Mouse (Mus musculus) layer of hippocampus, postnatal 36 days (tissue): ENCODE results near the gene Hus1. TPM values are rescaled to one million over a fixed set of nuclear protein-coding genes. Genes with fewer than 3 reads are reported as not detected.

Source experiments
- DNase-seq, 2 experiments: peaks; one replicate each; pipeline ENCODE4 v3.0.0; 2022
- total RNA-seq, 2 experiments: library from RNA; stranded (reverse); gene quantifications; 2 replicates each; pipeline ENCODE4 v1.2.3; 2021

Hus1 gene
- 10 to 100 TPM; 13.2 to 16.2 TPM for total RNA-seq

- DNase-seq, result peak; percentile 79 to 84
Measured at GRCm38 (mm10) chr11:9010853-9011339, at the start of gene Hus1. Gene Hus1, minus strand, starts transcription at chr11:9011191.

- no peak for DNase-seq
Measured at GRCm38 (mm10) chr11:9060484-9060883, 49.5 kb upstream of the Hus1 start.

GRCm38 (mm10) chr11:9060029-9060428, 49.0 kb upstream of the Hus1 start:
- no peak for DNase-seq

DNA sequence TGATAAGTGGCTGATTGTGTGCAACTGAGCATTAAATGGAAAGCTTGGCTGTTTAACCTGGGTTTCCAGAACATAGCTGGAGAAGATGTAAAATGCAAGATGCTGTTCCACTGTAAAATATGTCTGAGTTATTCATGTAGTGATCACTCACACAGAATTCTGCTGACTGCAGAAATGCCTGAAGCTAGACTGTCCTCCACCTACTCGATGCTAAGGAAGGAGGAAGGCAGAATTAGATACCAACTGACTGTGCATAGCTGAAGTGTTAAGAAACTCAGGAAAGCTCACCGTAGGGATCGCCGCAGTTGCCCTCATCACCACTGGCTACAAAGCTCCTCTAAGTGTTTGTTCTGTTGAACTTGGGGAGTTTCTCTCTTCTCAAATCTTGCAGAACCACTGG, 46.7 kb upstream of the Hus1 start:
- DNase-seq, result no peak

DNA sequence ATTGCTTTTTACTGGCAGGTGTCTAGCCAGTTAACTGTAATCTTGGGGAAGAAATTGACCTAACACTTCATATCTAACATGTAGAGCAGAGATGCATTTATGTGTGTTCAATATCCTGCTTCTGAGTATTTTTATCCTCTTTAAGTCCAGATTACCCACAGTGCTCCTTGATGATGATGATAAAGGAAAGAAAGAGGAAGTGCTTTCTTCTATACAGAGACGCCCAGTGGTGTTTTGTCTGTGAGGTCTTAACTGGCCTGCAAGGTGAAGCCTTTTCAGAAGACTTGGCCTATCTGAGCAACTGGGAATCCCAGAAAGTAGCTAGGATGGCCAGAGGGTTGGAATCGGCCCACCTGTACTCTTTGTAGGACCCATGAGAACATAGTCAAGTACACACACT, 45.9 kb upstream of the Hus1 start:
- no peak for DNase-seq

- DNase-seq, result no peak
Measured at GRCm38 (mm10) chr11:9051895-9052294, 40.9 kb upstream of the Hus1 start.

GRCm38 (mm10) chr11:9050241-9050640, 39.2 kb upstream of the Hus1 start:
- DNase-seq, result no peak

DNA sequence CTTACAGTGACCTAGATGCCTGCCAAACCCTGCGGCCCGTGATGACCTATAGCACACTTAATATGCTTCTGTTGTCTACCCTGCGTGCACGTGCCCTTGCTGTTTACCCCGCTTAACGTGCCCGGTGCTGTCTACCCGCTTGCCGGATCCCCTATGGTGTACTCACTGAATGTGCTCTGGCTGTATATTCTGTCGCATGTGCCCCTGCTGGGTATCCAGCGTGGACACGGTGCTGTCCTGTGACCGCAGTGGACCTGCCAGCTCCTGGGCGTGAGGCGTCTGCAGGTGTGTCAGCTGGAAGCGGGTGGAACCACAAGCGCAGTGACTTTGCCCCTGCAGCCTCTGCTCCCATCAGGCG, 37.7 kb upstream of the Hus1 start, which contains the start of gene Sun3:
Gene Sun3, minus strand, starts transcription at position 289 of the 358 bp plus-strand sequence.
- no peak for DNase-seq

DNA sequence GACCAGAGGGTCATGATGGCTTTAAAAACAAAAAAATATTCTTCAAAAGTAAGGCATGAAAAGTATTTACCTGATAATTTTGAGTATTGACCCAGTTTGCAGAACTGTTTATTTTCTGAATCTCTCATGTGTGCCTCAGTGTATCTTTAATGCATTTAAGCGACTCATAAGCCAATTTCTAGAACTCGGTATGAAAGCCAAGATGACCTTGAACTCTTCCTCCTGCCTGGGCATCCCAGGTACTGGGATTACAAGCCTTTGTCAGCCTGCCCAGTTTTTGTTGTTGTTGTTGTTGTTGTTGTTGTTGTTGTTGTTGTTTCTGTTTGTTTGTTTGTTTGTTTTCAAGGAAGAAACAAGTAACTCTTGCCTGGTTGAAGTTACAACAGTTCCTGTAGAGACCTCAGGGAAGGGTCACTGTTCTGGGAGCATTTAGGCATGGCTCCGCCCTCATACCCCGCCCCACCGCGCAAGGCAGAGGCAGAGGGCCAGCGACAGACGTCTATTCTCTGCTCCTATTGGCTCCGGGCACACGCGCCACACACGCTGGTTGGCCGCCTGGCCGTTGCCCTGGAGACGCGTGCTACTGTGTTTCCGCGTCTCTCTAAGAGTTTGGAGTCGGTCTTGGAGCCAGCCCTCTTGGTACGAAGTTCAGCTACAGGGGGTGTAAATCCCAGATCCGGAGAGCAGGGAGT, 37.2 kb upstream of the Hus1 start, which contains the start of gene Gm11992:
Gene Gm11992, plus strand, starts transcription at position 584 of the 692 bp plus-strand sequence.
- DNase-seq, result peak; percentile 77 to 81

- no peak for DNase-seq
Measured at GRCm38 (mm10) chr11:9047044-9047443, 36.1 kb upstream of the Hus1 start.

DNA sequence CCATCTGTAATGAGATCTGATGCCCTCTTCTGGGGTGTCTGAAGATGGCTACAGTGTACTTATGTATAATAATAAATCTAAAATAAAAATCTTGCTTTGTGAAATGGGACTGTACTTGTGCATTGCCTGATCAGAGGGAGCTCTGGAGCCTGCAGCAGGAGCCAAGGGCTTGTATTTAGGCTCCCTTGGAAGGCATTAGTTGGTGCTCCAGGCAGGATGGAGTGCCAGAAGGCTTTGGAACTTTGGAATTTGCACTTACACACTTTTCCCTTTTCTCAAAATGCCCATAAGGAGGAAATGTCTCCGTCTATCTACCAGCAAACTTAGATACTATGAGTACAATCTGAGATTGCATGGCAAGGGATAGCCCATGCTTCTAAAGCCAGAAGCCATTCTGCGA, 35.6 kb upstream of the Hus1 start:
- no peak for DNase-seq

DNA sequence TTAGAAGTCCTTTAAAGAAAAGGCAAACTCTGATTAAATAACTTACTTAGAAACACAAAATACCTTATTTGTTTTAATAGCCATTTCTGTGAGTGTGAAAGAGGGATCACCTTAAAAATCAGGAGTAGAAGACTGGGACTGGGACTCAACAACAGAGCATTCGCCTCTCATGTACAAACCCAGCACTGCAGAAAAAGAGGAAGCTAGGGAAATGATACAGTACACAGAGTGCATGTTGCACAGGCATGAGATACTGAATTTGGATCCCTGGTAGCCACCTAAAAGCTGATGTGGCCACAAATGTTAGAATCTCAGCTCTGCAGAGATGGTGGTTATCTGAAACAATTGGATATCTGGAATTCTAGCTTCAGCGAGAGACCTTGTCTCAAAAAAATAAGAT, 20.5 kb upstream of the Hus1 start:
- DNase-seq, result no peak

GRCm38 (mm10) chr11:9025211-9025610, 14.2 kb upstream of the Hus1 start:
- DNase-seq, result no peak

- no peak for DNase-seq
Measured at GRCm38 (mm10) chr11:9024782-9025181, 13.8 kb upstream of the Hus1 start.

DNA sequence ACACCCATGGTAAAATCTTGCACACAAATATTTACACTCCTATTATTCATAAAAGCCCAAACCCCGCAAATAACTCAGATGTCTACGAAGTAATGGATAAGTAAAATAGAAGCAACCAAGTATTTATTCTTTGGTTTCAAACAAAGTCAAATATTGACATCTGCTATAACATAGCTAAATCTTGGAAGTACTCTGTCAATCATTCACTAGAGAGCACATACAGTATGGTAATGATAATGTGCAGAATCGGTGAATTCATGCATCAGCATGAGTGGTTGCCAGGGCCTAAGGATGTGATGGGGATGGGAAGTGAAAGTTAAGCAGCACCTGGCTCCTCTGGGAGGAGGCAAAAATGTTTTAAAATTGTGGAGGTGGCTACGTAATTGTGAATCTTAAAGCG, 9.2 kb upstream of the Hus1 start:
- no peak for DNase-seq

DNA sequence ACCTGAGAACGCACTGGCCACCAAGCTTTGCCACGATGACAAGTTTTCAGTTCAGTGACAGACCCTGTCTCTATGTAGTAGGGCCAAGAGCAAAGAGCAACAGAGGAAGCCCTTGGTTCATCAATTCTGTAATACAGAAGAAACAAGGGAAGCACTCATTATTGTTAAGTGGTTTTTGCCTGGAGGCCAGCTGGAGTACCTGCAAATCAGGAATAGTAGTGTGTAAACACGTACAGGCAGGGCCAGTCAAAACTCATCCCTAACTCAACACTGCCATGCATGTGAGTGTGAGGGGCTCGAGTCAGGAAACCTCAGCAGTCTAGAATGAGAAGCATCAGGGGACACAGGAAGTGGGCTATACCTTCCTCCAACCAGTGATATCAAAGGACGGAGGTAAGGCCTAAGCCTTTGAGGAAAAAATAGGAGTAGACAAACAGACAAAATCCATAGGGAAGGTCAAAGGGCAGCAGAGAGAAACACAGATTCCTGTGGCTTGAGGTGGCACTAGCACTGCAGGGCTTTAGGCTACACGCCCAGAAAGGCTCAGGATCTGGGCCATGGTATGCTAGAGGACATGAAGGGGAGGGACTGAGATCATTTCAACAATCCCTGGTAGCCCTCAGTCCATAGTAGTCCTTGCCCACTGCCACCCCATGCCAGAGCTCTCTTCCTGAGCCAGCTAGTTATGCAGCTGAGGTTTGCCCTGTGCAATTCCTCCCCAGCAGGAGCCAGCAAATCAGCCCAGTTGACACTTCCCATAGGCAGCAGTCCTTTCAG, 7.7 kb upstream of the Hus1 start:
- no peak for DNase-seq

DNA sequence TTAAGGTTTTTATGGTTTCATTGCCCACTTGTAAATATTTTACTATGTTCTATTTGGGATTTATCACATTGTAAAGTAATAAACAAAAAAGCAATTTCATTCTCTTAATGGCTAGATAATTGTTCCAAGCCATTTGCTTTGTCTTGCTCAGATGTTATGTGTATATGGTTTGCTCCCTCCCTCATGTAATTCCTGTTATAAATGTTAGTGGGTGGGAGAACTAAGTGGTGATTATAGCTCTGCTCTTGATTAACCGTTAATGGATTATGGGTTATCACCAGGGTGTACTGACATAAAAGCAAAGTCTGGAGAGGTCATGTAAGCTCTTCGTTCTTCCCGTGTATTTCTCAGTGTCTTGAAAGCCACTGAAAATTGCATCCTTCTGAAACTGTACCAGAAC, 3.7 kb upstream of the Hus1 start:
- no peak for DNase-seq

DNA sequence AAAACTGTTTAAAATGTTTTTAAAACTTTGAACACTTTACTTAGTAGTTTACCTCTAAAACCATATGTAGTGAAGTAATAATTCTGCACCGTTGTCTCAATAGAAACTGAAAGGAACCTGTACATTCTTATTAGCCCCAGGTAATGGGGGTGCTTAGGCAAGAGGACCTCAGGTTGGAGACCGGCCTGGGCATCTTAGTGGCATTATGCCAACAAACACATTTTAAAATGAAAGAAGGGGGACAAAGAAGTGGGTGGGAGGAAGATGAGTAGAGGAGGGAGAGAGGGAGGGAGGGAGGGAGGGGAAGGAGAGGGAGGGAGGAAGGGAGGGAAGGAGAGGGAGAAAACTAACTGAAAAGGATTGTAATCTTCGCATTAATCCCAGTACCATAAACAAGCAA, 357 bp upstream of the Hus1 start:
- DNase-seq, result no peak

DNA sequence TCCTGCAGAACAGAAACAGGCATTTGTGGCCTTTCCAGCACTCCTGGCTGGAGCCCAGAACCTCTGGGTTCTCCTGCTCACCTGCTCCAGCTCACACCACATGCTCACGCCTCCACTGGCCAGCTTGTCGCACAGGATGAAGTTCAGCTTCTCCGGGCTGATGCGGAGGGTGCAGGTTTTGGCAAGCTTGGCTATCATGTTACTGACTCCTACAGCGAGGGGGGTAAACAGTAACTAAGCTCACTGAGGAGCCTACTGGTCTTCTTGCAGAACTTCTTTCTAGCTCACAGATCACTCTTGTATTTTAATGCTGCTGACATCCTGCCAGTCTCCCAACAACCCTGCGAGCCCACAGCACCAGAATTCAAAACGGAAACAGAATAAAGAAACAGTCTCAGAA, 575 bp downstream of the Hus1 start:
- no peak for DNase-seq

DNA sequence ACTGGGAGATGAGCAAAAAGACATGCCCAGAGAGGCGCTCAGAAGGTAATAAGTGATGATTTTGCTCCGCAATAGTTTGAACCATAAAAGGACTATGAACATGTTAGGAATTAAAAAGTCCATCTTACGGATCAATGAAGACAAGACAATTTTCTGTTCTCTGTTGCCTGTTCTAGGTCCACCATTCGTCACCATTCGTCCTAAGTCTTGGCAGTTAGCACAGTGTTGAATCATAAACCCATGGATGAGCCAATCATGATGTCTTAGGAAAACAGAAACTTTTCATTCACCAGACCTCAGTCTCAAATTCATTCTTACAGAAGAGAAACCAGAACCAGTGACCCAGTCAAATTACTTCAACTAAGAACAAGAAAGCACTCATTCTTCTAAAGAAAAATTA, 2.2 kb downstream of the Hus1 start:
- DNase-seq, result no peak

GRCm38 (mm10) chr11:8988084-8988483, 22.9 kb downstream of the Hus1 start:
- DNase-seq, result no peak

- no peak for DNase-seq
Measured at GRCm38 (mm10) chr11:8986058-8986457, 24.9 kb downstream of the Hus1 start.

DNA sequence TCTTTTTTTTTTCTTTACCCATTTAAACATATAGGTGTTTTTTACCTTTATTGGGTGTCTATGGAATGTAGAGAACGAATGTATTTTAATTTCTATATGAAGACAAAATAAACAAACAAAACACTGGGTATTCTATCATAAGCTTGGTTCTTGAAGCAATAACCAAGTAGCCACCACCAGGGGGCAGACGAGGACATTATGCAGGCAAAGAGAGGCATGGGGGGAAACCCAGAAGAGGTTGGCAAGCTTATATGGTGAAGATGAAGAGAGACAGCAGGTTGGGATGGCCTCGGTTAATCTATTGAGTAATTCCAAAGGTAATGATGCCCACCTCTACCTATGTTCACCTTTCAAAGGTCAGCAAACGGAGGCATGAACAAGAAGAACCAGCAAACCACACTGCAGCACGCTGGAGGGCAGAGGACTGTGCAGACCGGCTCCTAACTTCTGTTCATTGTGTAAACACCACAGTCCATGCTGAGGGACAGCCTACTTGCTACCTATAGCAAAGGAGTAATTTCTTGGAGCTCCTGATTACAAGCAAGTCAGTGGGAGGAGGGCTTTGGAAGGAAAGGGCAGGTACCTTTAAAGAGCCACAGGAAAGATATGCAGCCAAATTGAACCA, 27.6 kb downstream of the Hus1 start:
- peak; percentile 37 to 55 for DNase-seq
